Mouse (Mus musculus): ENCODE results near the gene Brca2.

DNA sequence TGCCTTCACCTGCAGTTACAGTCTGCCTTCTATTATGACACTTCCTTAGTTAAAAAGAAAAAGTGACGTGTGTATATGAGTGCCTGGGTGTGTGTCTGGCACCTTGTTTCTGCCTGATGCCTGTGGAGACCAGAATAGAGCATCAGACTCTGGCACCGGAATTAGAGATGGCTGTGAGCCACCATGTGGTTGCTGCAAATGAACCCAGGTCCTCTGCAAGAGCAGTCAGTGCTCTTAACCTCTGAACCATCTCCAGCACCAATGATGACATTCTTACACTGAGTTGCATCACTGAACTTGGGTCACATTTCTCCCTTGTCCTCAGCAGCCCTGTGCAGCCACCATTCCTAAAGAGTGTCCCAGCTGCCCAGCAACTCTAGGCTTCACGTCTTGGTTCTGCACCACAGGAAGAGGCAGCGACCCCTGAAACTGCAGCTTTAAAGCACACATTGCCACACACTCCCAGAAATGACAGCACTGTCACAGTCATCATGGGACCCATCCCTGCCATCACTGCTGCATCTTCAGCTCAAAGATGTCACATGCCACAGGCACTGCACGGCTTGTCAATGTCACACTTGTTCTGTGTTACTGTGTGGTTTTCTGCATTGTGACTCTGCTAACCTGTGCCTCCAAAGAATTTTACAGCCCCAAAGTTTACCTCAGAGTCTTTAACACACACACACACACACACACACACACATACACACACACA, 61.3 kb downstream of the Brca2 start:
- TF ChIP-seq CTCF (conservative IDR thresholded peaks at IDR 0.05; ENCODE audit: low read length): no peak
- TF ChIP-seq POU5F1 (IDR thresholded peaks at IDR 0.05; ENCODE audit: borderline replicate concordance, low read length): no peak
